Mouse (Mus musculus) liver, adult 2 months (tissue): ENCODE measurements around the gene Gmfb. TPM values are rescaled to one million over a fixed set of nuclear protein-coding genes. Genes with fewer than 3 reads are reported as not detected.

Experiments used
- DNase-seq: peaks from one replicate; pipeline ENCODE4 v3.0.0-alpha.2; 2011; ENCODE audit warnings: low read depth, low spot score; ENCODE audit errors: extremely low read depth
- H3K27ac ChIP-seq: fragments of 200-500 bp; replicated peaks from 2 replicates; pipeline ENCODE4 v1.5.1; 2012; ENCODE audit warnings: low read depth, mild to moderate bottlenecking, control low read depth, inconsistent platforms, low read length; ENCODE audit not compliant: insufficient read depth
- H3K27me3 ChIP-seq: fragments of 200-500 bp; 2 replicates; pipeline ENCODE4 v1.6.1; 2012; ENCODE audit warnings: mild to moderate bottlenecking, moderate library complexity, low read length, inconsistent platforms; ENCODE audit not compliant: control insufficient read depth, insufficient read depth
- H3K36me3 ChIP-seq: fragments of 200-500 bp; 2 replicates; pipeline ENCODE4 v1.6.1; 2012; ENCODE audit warnings: low read length, inconsistent platforms; ENCODE audit not compliant: control insufficient read depth, insufficient read depth
- H3K4me1 ChIP-seq: fragments of 200-500 bp; 2 replicates; pipeline ENCODE4 v1.6.1; 2011; ENCODE audit warnings: low read length; ENCODE audit not compliant: control insufficient read depth, insufficient read depth
- H3K4me3 ChIP-seq: fragments of 200-500 bp; 2 replicates; pipeline ENCODE4 v1.5.1; 2011; ENCODE audit warnings: low read depth, mild to moderate bottlenecking, control low read depth, low read length, moderate library complexity; ENCODE audit not compliant: insufficient read depth
- H3K79me2 ChIP-seq: fragments of 200-500 bp; 2 replicates; pipeline ENCODE4 v1.6.1; 2012; ENCODE audit warnings: inconsistent platforms, mild to moderate bottlenecking, low read length, moderate library complexity; ENCODE audit not compliant: control insufficient read depth, insufficient read depth
- H3K9ac ChIP-seq: fragments of 200-500 bp; 2 replicates; pipeline ENCODE4 v1.6.1; 2012; ENCODE audit warnings: low read depth, mild to moderate bottlenecking, control low read depth, inconsistent platforms, low read length
- CTCF ChIP-seq: fragments of 200-500 bp; IDR thresholded peaks from 2 replicates; pipeline ENCODE4 v1.5.1; 2011; ENCODE audit warnings: low read depth, low read length, control low read depth
- POLR2A ChIP-seq: fragments of 200-500 bp; IDR thresholded peaks from 2 replicates; pipeline ENCODE4 v1.6.1; 2011; ENCODE audit warnings: low read length, control low read depth; ENCODE audit not compliant: insufficient read depth; ENCODE audit errors: extremely low read depth
- WGBS: fragments of 180-500 bp; shearing (Covaris S2); methylation state at CpG from one replicate; pipeline ENCODE4 v1.1.7; 2018; 5-methylcytosine and 5-hydroxymethylcytosine counted together
- polyA plus RNA-seq: library from polyadenylated mRNA; depleted of rRNA; stranded (reverse); fragments of >200 nt; gene quantifications from 2 replicates; pipeline ENCODE4 v1.2.3, GENCODE M21; 2012
- total RNA-seq: library from RNA; depleted of rRNA; stranded (reverse); fragments of >200 nt; gene quantifications from 2 replicates; pipeline ENCODE4 v1.2.3, GENCODE M21; 2014

Gene Gmfb
- total and polyA plus RNA-seq, 2 experiments = 3.6 to 27.2 TPM

GRCm38 (mm10) chr14:46845706-46846105 lies 23.7 kb upstream of the Gmfb start:
- Histone ChIP-seq H3K27me3 (no peaks in the 10 kb centered on the region), H3K79me2 (no peaks in the 10 kb centered on the region), H3K4me3 (no peak overlapping the region), H3K4me1 (peaks cover 2% of the 10 kb centered on the region; the same call in 1 of the 2 replicates), H3K9ac (no peak overlapping the region), H3K27ac (no peak overlapping the region), H3K36me3 (peaks cover 22% of the 10 kb centered on the region)
- WGBS = 95% methylated on average over 11 of the region's 11 CpGs
- TF ChIP-seq POLR2A (no peak), CTCF (no peak)
- DNase-seq = no peak

DNA sequence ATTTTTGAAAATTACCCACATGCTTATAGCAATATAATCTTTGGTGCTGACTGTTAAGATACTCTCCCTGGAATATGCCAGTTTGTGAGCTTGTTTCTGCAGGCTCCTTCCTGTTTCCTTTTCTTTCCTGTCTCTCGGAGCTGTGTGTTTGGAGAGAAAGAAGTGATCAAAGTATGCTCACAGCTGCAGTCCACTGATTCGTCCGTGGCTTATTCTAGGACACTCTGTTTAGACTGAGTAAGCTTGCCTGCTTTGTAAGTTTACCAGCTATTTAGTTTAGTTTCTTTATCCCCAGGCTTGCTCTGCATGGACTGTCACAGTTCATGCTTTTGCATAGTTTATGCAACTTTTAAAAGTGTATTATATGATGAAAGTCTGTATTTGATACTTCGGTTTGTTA lies 17.3 kb upstream of the Gmfb start:
- peaks cover 7% of the 10 kb centered on the region; the same call in 1 of the 2 replicates for H3K79me2 ChIP-seq
- no peak for DNase-seq
- 81% methylated on average over 4 of the region's 4 CpGs for WGBS

DNA sequence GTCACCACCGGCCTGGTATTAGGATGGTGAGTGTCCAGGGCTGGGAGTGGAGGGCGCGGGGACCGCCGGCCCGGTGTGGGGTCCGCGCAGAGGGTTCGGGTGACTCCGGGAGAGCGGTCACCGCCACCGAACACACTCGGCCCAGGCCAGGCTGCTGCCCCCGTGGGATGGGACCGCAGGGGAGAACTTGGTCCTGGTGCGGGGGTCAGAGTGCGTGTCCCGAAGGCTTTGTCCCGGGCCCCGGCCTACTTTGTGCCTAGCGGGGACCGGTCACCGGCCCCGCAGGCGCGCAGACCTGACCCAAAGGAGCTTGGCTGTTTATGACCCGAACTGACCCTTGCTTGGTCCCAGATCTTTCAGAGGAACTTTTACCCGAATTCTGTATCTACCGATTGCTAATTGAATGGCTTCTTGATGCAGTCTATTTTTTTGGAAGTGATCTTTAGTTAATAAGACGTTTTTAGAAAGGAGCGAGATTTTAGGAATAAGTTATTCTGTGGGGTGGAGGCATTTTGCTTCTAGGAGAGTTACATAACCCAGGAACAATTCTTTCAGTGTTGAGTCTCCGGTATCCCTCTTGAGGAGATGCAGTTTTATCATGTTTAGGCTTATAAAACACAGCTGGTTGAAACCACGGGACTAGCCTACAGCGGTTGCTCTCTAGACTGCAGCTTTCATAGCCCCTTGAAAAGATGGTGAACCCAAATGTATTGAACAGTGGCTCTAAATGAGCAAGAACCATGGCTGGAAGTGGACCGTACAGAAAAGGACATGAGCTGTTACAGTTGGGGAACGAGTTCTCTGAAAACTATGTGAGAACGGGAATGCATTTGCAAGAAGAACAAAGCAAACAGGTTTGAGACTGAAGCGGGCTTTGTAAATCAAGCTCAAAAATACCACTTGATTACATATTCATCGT lies 10.6 kb upstream of the Gmfb start:
- WGBS = 5% methylated on average over 40 of the region's 40 CpGs
- peak overlapping the region; percentile 85 for H3K27ac ChIP-seq
- DNase-seq = peak; percentile 67
- H3K4me1 ChIP-seq = peaks cover 11% of the 10 kb centered on the region
- peak overlapping the region; percentile 89 for H3K4me3 ChIP-seq
- no peaks in the 10 kb centered on the region for H3K27me3 ChIP-seq
- H3K79me2 ChIP-seq = peaks cover 18% of the 10 kb centered on the region; the same call in 1 of the 2 replicates
- TF ChIP-seq POLR2A (no peak), CTCF (no peak)
- peak overlapping the region; percentile 90 for H3K9ac ChIP-seq
- no peaks in the 10 kb centered on the region for H3K36me3 ChIP-seq

More for the DNA sequence above, 17.3 kb upstream of the Gmfb start:
- Histone ChIP-seq H3K4me1 (no peaks in the 10 kb centered on the region), H3K27ac (no peak overlapping the region), H3K9ac (no peak overlapping the region), H3K36me3 (peaks cover 13% of the 10 kb centered on the region), H3K4me3 (no peak overlapping the region), H3K27me3 (no peaks in the 10 kb centered on the region)
- TF ChIP-seq POLR2A (no peak), CTCF (no peak)

DNA sequence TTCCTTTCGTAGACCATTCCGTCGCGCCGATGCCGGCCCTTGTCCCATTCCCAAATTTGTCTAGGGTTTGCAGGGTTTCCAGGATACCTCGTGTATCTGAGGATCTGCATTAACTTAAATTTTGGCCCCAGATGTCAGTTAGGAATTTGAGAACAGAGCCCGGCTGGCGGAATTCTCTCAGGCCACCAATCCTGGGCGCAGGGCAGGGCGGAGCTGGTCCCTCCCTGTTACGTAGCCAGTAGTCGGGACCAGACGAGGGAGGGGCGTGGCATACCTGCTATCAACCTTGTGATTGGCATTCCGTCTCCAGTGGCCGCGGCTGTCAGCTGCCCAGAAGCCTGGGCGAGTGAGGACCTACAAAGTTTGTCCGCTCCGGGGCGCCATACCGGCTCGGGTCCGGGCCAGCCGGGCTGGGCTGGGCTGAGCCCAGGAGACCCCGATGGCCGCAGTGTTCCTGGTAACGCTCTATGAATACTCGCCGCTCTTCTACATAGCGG lies 9.8 kb upstream of the Gmfb start, which contains the start of gene Cgrrf1:
Gene Cgrrf1, plus strand, starts transcription at position 289 of the 497 bp plus-strand sequence.
- TF ChIP-seq POLR2A (peak; percentile 74), CTCF (peak; percentile 32)
- H3K27ac ChIP-seq = peak within 1 kb of the TSS; percentile 85
- peaks cover 11% of the 10 kb centered on the region for H3K4me1 ChIP-seq
- DNase-seq = peak; percentile 92
- H3K36me3 ChIP-seq = no peaks in the 10 kb centered on the region
- H3K4me3 ChIP-seq = peak within 1 kb of the TSS; percentile 89
- WGBS = under 1% methylated on average over 32 of the region's 32 CpGs
- H3K27me3 ChIP-seq = no peaks in the 10 kb centered on the region
- peak within 1 kb of the TSS; percentile 90 for H3K9ac ChIP-seq
- H3K79me2 ChIP-seq = peaks cover 17% of the 10 kb centered on the region; the same call in 1 of the 2 replicates

- peak overlapping the region; percentile 89 for H3K4me3 ChIP-seq
- no peaks in the 10 kb centered on the region for H3K27me3 ChIP-seq
- no peaks in the 10 kb centered on the region for H3K36me3 ChIP-seq
- TF ChIP-seq POLR2A (no peak), CTCF (no peak)
- peaks cover 11% of the 10 kb centered on the region for H3K4me1 ChIP-seq
- H3K27ac ChIP-seq = no peak overlapping the region
- no peak overlapping the region for H3K9ac ChIP-seq
- peak; percentile 19 for DNase-seq
- peaks cover 17% of the 10 kb centered on the region; the same call in 1 of the 2 replicates for H3K79me2 ChIP-seq
- 7% methylated on average over 4 of the region's 4 CpGs for WGBS
Measured at GRCm38 (mm10) chr14:46831295-46831694, 9.3 kb upstream of the Gmfb start.
